Mouse (Mus musculus) liver, postnatal 0 days (tissue): ENCODE measurements around the gene Pbld1.

Source experiments
- CTCF ChIP-seq: sonication (generic); IDR thresholded peaks from 2 replicates; pipeline ENCODE4 v1.5.1; 2016; ENCODE audit warnings: antibody characterized with exemption, low read depth
- EP300 ChIP-seq: IDR thresholded peaks from 2 replicates; pipeline ENCODE4 v1.6.1; 2016; ENCODE audit warnings: antibody characterized with exemption, low read depth, mild to moderate bottlenecking

DNA sequence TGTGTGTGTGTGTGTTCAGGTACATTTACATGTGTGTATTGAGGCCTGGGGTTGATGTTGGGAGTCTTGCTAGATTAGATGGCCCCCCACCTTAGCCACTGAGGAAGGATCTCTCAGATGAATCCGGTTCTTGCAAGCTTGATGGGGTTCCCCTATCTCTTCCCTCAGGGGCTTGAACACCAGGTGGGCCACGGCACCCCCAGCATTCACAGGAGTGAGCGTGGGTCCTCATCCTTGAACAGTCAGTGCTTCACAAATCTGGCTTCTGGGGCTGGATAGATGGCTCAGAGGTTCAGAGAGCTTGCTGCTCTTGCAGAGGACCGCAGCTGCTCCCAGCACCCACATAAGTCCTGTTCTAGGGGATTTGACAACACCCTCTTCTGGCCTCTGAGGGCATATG, 66.2 kb downstream of the Pbld1 start:
- TF ChIP-seq EP300 (no peak), CTCF (no peak)
